Mouse (Mus musculus): ENCODE results near the gene Gm13306.
"Not testable (repeated sequence)": the region's sequence is repeated elsewhere in the genome, so short reads cannot be mapped to it uniquely, and the experiment has no call there.

Gene Gm13306

GRCm38 (mm10) chr4:42153136-42153535 lies at the start of gene Gm13306:
Gene Gm13306 (plus strand): TSS chr4:42153436.
- DNase-seq: not testable (repeated sequence)

GRCm38 (mm10) chr4:42114517-42114916 lies 38.7 kb upstream of the Gm13306 start, which contains the start of gene Gm13304:
Gene Gm13304 (plus strand): TSS chr4:42114817.
- DNase-seq: not testable (repeated sequence)

- DNase-seq: not testable (repeated sequence)
Observed at GRCm38 (mm10) chr4:42168503-42168902, 15.3 kb downstream of the Gm13306 start, which contains the start of gene Gm13305. Gene Gm13305 (minus strand): TSS chr4:42168603.

- not testable (repeated sequence) for DNase-seq
Observed at GRCm38 (mm10) chr4:42178243-42178642, 25.0 kb downstream of the Gm13306 start.

GRCm38 (mm10) chr4:42183234-42184197 lies 30.3 kb downstream of the Gm13306 start:
- not testable (repeated sequence) for DNase-seq

GRCm38 (mm10) chr4:42184324-42184979 lies 31.2 kb downstream of the Gm13306 start:
- not testable (repeated sequence) for DNase-seq

- DNase-seq: not testable (repeated sequence)
Observed at GRCm38 (mm10) chr4:42184980-42185372, 31.7 kb downstream of the Gm13306 start.
